Mouse (Mus musculus): ENCODE data around the gene Fyn. TPM values are rescaled to one million over a fixed set of nuclear protein-coding genes. Genes with fewer than 3 reads are reported as not detected.
A peak's percentile ranks its signal among the peaks of the same experiment; 100 is the strongest.

Fyn gene
- total and polyA plus RNA-seq, 2 experiments from 2014 or later = 95.2 to 120 TPM

DNA sequence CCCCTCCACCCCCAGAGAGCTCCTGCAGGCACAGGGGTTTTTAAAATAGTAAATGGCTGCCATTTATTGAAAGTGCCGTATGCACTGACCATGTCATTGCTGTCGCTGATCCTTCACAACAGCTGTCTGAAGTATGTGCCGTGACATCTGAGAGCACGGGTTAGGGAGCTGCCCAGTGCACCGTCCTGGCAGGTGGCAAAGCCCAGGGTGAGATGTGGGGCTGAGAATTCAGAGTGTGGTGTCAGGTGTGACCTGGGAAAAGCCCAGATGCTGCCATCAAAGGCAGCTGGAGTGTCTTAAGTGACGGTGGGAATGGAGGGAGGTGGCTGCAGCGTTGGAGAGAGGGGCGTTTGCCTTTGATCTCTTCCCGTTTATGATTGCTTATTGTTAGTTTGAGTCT, 148.7 kb downstream of the Fyn start:
- no peak for TF ChIP-seq CTCF (IDR thresholded peaks at IDR 0.05; ENCODE audit: low read depth)
- WGBS = 34% methylated on average over 9 of the region's 9 CpGs
- no peaks in the 10 kb centered on the region for H3K27me3 ChIP-seq (ENCODE audit: insufficient read depth, low read length)
- peak overlapping the region; percentile 26; the same call in 1 of the 2 replicates for H3K27ac ChIP-seq
- ATAC-seq = no peak
- no peaks in the 10 kb centered on the region; the same call in 1 of the 2 replicates for H3K4me1 ChIP-seq (ENCODE audit: insufficient read depth, low read length)
- H3K36me3 ChIP-seq (ENCODE audit: insufficient read depth, low read length) = 0 out of 2 replicates have a peak, but pooled peaks cover 9% of the 10 kb centered on the region
- no peak for DNase-seq (ENCODE audit: low spot score)
- H3K4me3 ChIP-seq (ENCODE audit: low read length) = no peak overlapping the region
- no peaks in the 10 kb centered on the region for H3K9me3 ChIP-seq (ENCODE audit: low read length)
- H3K4me2 ChIP-seq (ENCODE audit: low read depth, low read length) = no peak overlapping the region
- no peak overlapping the region for H3K9ac ChIP-seq (replicated peaks; ENCODE audit: low read length)

DNA sequence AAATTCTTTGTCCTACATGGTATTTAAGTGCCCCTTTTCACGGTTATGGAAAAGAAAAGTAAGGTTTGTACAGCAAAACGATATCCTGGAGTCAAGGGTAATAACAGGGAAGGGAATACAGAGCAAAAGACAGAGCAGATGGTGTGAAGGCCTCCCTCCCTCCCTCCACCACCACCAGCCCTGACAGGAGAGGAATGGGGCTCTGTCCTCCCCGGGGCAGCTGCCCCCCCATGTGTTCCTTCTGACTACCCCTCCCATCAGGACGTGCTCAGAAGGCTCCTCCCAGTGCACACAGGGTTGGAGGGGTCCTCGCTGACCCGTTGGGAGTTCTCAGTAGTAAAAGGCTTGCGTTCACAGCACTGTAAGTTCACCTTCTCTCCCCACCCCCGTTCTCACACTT, 149.6 kb downstream of the Fyn start:
- H3K4me2 ChIP-seq (ENCODE audit: low read depth, low read length) = no peak overlapping the region
- H3K9ac ChIP-seq (replicated peaks; ENCODE audit: low read length) = 0 out of 2 replicates have a peak overlapping the region, but pooled peaks have one; percentile 30
- H3K27me3 ChIP-seq (ENCODE audit: insufficient read depth, low read length) = no peaks in the 10 kb centered on the region
- 46% methylated on average over 8 of the region's 8 CpGs for WGBS
- no peak for ATAC-seq
- H3K27ac ChIP-seq = 0 out of 2 replicates have a peak overlapping the region, but pooled peaks have one; percentile 26
- H3K36me3 ChIP-seq (ENCODE audit: insufficient read depth, low read length) = 0 out of 2 replicates have a peak, but pooled peaks cover 15% of the 10 kb centered on the region
- DNase-seq (ENCODE audit: low spot score) = no peak
- no peaks in the 10 kb centered on the region for H3K9me3 ChIP-seq (ENCODE audit: low read length)
- no peak for TF ChIP-seq CTCF (IDR thresholded peaks at IDR 0.05; ENCODE audit: low read depth)
- no peaks in the 10 kb centered on the region; the same call in 1 of the 2 replicates for H3K4me1 ChIP-seq (ENCODE audit: insufficient read depth, low read length)
- no peak overlapping the region for H3K4me3 ChIP-seq (ENCODE audit: low read length)

- Histone ChIP-seq H3K27me3 (ENCODE audit: insufficient read depth, low read length) (no peaks in the 10 kb centered on the region), H3K4me1 (ENCODE audit: insufficient read depth, low read length) (no peaks in the 10 kb centered on the region; the same call in 1 of the 2 replicates), H3K9me3 (ENCODE audit: low read length) (no peaks in the 10 kb centered on the region), H3K27ac (peak overlapping the region; percentile 8; the same call in 1 of the 2 replicates), H3K9ac (replicated peaks; ENCODE audit: low read length) (no peak overlapping the region), H3K36me3 (ENCODE audit: insufficient read depth, low read length) (0 out of 2 replicates have a peak, but pooled peaks cover 15% of the 10 kb centered on the region), H3K4me3 (ENCODE audit: low read length) (no peak overlapping the region), H3K4me2 (ENCODE audit: low read depth, low read length) (no peak overlapping the region)
- ATAC-seq (no peak), DNase-seq (ENCODE audit: low spot score) (no peak)
- whole genome bisulfite sequencing = 75% methylated on average over 3 of the region's 3 CpGs
- no peak for TF ChIP-seq CTCF (IDR thresholded peaks at IDR 0.05; ENCODE audit: low read depth)
These were observed 150.2 kb downstream of the Fyn start for GRCm38 (mm10) chr10:39518859-39519258.

DNA sequence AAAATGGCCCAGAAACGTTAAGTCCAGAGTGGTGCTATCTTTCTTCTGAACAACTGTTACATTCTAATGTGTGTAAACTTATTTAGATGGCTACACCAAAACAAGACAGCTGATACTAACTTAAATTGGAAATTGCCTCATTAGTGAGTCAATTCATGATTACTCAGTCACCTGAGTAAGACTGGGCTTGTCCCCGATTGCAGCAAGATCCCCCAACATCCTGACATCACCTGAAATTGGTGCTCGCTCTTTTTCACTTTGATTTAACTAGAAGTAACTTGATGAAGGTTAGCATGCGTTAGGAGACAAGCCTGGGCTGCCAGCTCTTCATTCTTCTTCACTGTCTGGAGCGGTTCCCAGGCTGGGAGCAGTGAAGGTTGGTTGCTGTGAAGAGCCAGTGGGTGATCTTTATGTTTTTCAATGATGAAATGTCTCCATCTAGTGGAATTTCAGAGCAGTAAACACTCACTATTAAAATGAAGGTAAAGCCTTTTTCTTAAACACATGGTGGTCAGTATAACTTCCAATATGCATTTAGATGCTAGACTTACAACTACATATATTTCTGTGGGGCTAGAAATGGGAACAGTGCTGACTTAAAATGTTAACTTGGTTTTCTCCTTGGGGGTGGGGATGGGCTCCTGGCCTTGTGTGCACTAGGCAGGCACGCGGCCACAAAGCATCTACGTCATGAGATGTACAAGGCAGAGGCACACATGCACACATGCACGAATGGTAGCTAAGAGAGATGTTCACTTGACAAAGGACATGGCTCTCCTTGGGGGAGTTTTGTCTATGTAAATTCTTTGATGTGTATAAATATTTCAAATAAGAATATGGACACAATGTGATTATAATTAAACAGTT, 151.7 kb downstream of the Fyn start:
- 38% methylated on average over 9 of the region's 9 CpGs for WGBS
- peak; percentile 84 for TF ChIP-seq CTCF (IDR thresholded peaks at IDR 0.05; ENCODE audit: low read depth)
- Histone ChIP-seq H3K9ac (replicated peaks; ENCODE audit: low read length) (no peak overlapping the region), H3K4me3 (ENCODE audit: low read length) (no peak overlapping the region), H3K4me2 (ENCODE audit: low read depth, low read length) (no peak overlapping the region), H3K36me3 (ENCODE audit: insufficient read depth, low read length) (0 out of 2 replicates have a peak, but pooled peaks cover 17% of the 10 kb centered on the region), H3K4me1 (ENCODE audit: insufficient read depth, low read length) (no peaks in the 10 kb centered on the region; the same call in 1 of the 2 replicates), H3K27me3 (ENCODE audit: insufficient read depth, low read length) (no peaks in the 10 kb centered on the region), H3K27ac (no peak overlapping the region; the same call in 1 of the 2 replicates), H3K9me3 (ENCODE audit: low read length) (no peaks in the 10 kb centered on the region)
- peak; percentile 90 for DNase-seq (ENCODE audit: low spot score)
- peak; percentile 78 for ATAC-seq

DNA sequence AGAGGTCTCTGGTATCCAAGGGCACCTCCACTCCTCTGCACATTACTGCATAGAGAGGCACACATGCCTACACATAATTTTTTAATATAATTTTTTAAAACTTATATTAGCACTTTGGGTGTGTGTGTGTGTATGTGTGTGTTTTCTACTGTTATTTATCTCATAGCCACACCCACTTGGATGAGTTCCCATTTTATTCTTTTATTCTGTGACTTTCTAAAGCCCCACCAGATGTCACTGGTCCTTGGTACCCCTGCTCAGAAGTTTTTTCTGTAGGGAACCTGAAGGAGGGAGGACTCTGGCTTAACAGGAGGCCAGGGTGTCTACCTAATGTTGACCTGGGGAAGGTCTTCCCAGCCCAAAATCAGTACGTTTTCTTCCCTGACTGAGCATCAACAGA, 152.7 kb downstream of the Fyn start:
- DNase-seq (ENCODE audit: low spot score) (no peak), ATAC-seq (no peak)
- no peaks in the 10 kb centered on the region for H3K27me3 ChIP-seq (ENCODE audit: insufficient read depth, low read length)
- no peak for TF ChIP-seq CTCF (IDR thresholded peaks at IDR 0.05; ENCODE audit: low read depth)
- no peaks in the 10 kb centered on the region for H3K9me3 ChIP-seq (ENCODE audit: low read length)
- no peaks in the 10 kb centered on the region; the same call in 1 of the 2 replicates for H3K4me1 ChIP-seq (ENCODE audit: insufficient read depth, low read length)
- H3K27ac ChIP-seq = no peak overlapping the region
- WGBS = 61% methylated on average over 1 of the region's 1 CpGs
- no peak overlapping the region for H3K4me3 ChIP-seq (ENCODE audit: low read length)
- no peak overlapping the region for H3K4me2 ChIP-seq (ENCODE audit: low read depth, low read length)
- H3K9ac ChIP-seq (replicated peaks; ENCODE audit: low read length) = no peak overlapping the region
- 0 out of 2 replicates have a peak, but pooled peaks cover 12% of the 10 kb centered on the region for H3K36me3 ChIP-seq (ENCODE audit: insufficient read depth, low read length)

DNA sequence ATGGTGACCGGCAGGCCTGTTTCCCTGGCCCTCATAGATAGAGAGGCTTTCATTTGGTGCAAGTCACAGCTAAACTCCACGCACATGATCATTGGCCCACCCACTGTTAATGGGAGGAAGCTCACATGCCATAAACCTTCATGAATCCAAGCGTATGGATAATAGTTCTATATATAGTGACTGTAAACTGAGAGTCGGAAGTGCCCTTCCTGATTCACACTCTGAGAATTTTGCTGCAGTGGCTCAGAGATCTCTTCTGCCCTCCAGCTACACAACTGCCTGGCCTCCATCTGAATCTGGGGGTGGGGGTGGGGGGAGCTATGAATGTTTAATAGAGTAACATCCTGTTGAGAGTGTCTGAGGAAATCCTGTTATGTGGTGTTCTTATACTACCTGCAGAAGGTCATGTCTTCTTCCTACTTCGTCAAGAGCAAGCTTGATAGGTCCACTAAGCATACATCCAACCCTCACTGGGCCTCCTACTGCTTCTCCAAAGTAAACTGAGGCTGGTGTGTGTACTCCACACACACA, 153.3 kb downstream of the Fyn start:
- no peaks in the 10 kb centered on the region; the same call in 1 of the 2 replicates for H3K4me1 ChIP-seq (ENCODE audit: insufficient read depth, low read length)
- ATAC-seq (no peak), DNase-seq (ENCODE audit: low spot score) (no peak)
- TF ChIP-seq CTCF (IDR thresholded peaks at IDR 0.05; ENCODE audit: low read depth) = no peak
- H3K36me3 ChIP-seq (ENCODE audit: insufficient read depth, low read length) = 0 out of 2 replicates have a peak, but pooled peaks cover 18% of the 10 kb centered on the region
- 66% methylated on average over 5 of the region's 5 CpGs for WGBS
- 0 out of 2 replicates have a peak overlapping the region, but pooled peaks have one; percentile 11 for H3K27ac ChIP-seq
- H3K4me2 ChIP-seq (ENCODE audit: low read depth, low read length) = no peak overlapping the region
- H3K27me3 ChIP-seq (ENCODE audit: insufficient read depth, low read length) = no peaks in the 10 kb centered on the region
- H3K9me3 ChIP-seq (ENCODE audit: low read length) = no peaks in the 10 kb centered on the region
- H3K4me3 ChIP-seq (ENCODE audit: low read length) = no peak overlapping the region
- H3K9ac ChIP-seq (replicated peaks; ENCODE audit: low read length) = no peak overlapping the region
